9 mouse cellular contexts compared by ENCODE assay signal in the genomic region with DNA sequence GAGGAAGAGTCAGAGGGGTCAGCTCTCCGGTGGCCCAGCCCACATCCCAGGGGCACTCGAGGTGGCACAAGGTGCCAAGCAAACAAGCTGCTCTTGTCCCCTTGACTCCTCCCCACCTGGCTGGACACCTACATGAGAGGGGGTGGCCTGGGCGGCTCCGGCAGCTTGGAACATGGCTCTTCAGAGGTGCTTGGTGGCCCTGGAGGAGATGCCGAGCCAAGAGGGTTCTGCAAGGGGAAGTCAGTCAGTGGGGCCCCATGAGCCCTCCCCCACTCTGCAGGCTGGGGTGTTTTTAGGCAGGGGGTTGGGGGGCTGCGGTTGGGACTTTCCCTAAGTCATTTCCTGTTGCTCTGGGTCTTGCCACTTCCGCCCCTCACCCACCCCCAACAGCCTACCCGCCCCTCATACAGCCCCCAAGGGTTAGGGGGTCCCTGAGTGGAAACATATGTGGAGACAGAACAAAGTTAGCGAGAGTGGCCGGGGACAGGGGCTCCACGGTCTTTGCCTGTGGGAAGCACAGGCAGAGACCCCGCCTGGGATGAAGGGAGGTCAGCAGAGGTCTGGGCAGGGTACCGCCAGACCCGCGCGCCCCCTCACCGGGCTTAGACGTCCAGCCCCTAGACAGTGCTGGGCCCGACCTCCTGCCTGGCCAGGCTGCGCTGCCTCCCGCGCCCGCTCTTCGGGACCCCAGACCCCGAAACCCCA. TPM values are rescaled to one million over a fixed set of nuclear protein-coding genes. Genes with fewer than 3 reads are reported as not detected.
DNase-seq lines count a peak whose midpoint lies in the region; ATAC-seq lines count a peak whose summit lies in the region.
"Had no signal": no experiment of that assay in that cellular context is flagged by ENCODE, and none has a peak within 500 bp of the region (broad histone marks: within the 10 kb centered on the region; RNA-seq: fewer than 3 reads in every experiment).

No protein-coding gene starts in this region.

- peak overlapping the region; percentile 96 for H3K9ac ChIP-seq in heart, embryonic 13.5 days
- peak overlapping the region; percentile 91 for H3K9ac ChIP-seq in kidney, embryonic 15.5 days
- peak overlapping the region; percentile 94 for H3K9ac ChIP-seq in lung, embryonic 15.5 days
- H3K9ac ChIP-seq in neural tube, embryonic 15.5 days (replicated peaks): peak overlapping the region; percentile 89

- peak; percentile 58 for DNase-seq in right cerebral cortex, postnatal 25 days
- no peak for DNase-seq in right cerebral cortex, adult 18-20 months
- peak; percentile 48 to 49 for DNase-seq in cerebellum, postnatal 14 days
- DNase-seq in c-Kit-positive CD71-positive TER-119-positive erythroid progenitor cells, embryonic 14.5 days (ENCODE audit: low spot score): no peak

- peak overlapping the region; percentile 87 for H3K4me3 ChIP-seq in heart, embryonic 13.5 days
- H3K4me3 ChIP-seq in kidney, embryonic 15.5 days (replicated peaks): peak overlapping the region; percentile 94
- peak overlapping the region; percentile 94 for H3K4me3 ChIP-seq in lung, embryonic 15.5 days
- H3K4me3 ChIP-seq in neural tube, embryonic 15.5 days (replicated peaks): peak overlapping the region; percentile 77

- no peaks in the 10 kb centered on the region for H3K27me3 ChIP-seq in heart, embryonic 13.5 days (replicated peaks)
- no peaks in the 10 kb centered on the region for H3K27me3 ChIP-seq in kidney, embryonic 15.5 days
- H3K27me3 ChIP-seq in lung, embryonic 15.5 days: no peaks in the 10 kb centered on the region
- no peaks in the 10 kb centered on the region for H3K27me3 ChIP-seq in neural tube, embryonic 15.5 days (replicated peaks)

- WGBS in heart, embryonic 13.5 days: 1% methylated on average over 25 of the region's 25 CpGs
- WGBS in kidney, embryonic 15.5 days: 0% methylated on average over 21 of the region's 25 CpGs
- WGBS in lung, embryonic 15.5 days: under 1% methylated on average over 25 of the region's 25 CpGs
- 2% methylated on average over 18 of the region's 25 CpGs for WGBS in neural tube, embryonic 15.5 days

- H3K36me3 ChIP-seq in heart, embryonic 13.5 days: peaks cover 58% of the 10 kb centered on the region
- peaks cover 48% of the 10 kb centered on the region for H3K36me3 ChIP-seq in kidney, embryonic 15.5 days
- peaks cover 41% of the 10 kb centered on the region for H3K36me3 ChIP-seq in lung, embryonic 15.5 days
- peaks cover 37% of the 10 kb centered on the region for H3K36me3 ChIP-seq in neural tube, embryonic 15.5 days

- H3K9me3 ChIP-seq in heart, embryonic 13.5 days: no peaks in the 10 kb centered on the region
- no peaks in the 10 kb centered on the region for H3K9me3 ChIP-seq in kidney, embryonic 15.5 days (replicated peaks)
- H3K9me3 ChIP-seq in lung, embryonic 15.5 days: no peaks in the 10 kb centered on the region
- no peaks in the 10 kb centered on the region for H3K9me3 ChIP-seq in neural tube, embryonic 15.5 days (replicated peaks)

- peaks cover 33% of the 10 kb centered on the region for H3K4me1 ChIP-seq in heart, embryonic 13.5 days
- peaks cover 36% of the 10 kb centered on the region for H3K4me1 ChIP-seq in kidney, embryonic 15.5 days
- peaks cover 29% of the 10 kb centered on the region for H3K4me1 ChIP-seq in lung, embryonic 15.5 days
- peaks cover 45% of the 10 kb centered on the region for H3K4me1 ChIP-seq in neural tube, embryonic 15.5 days

- H3K27ac ChIP-seq in heart, embryonic 13.5 days (replicated peaks): peak overlapping the region; percentile 92
- H3K27ac ChIP-seq in kidney, embryonic 15.5 days: peak overlapping the region; percentile 96
- H3K27ac ChIP-seq in lung, embryonic 15.5 days: peak overlapping the region; percentile 92
- peak overlapping the region; percentile 98 for H3K27ac ChIP-seq in neural tube, embryonic 15.5 days (replicated peaks)

- H3K4me2 ChIP-seq in heart, embryonic 13.5 days: peak overlapping the region; percentile 93
- H3K4me2 ChIP-seq in kidney, embryonic 15.5 days: peak overlapping the region; percentile 91
- H3K4me2 ChIP-seq in lung, embryonic 15.5 days: peak overlapping the region; percentile 75
- H3K4me2 ChIP-seq in neural tube, embryonic 15.5 days: peak overlapping the region; percentile 89

- peak; percentile 10; the same call in 1 of the 2 replicates for ATAC-seq in heart, embryonic 13.5 days (ENCODE audit: extremely low read depth, insufficient number of reproducible peaks, low FRiP score, low TSS enrichment)
- peak; percentile 66 for ATAC-seq in kidney, embryonic 15.5 days (replicated peaks; ENCODE audit: low FRiP score)
- ATAC-seq in lung, embryonic 15.5 days (ENCODE audit: borderline replicate concordance, extremely low read depth, low FRiP score, low TSS enrichment): peak; percentile 49
- ATAC-seq in neural tube, embryonic 15.5 days (ENCODE audit: low FRiP score): peak; percentile 52

RNA-seq across cellular contexts. Expression of gene Gm10840, which starts 1.3 kb away (rescaled TPM):
- polyA plus RNA-seq in heart, embryonic 13.5 days (2015; fragmentation: Nextera tagmentation; extraction: Ambion mirVana): not detected in 2 replicates
- not detected in 2 replicates for polyA plus RNA-seq in kidney, embryonic 15.5 days (2015; fragmentation: Nextera tagmentation; extraction: Ambion mirVana)
- polyA plus RNA-seq in lung, embryonic 15.5 days (2015; fragmentation: Nextera tagmentation; extraction: Ambion mirVana): not detected in 2 replicates
- polyA plus RNA-seq in neural tube, embryonic 15.5 days (2015; fragmentation: Nextera tagmentation; extraction: Ambion mirVana): not detected in 2 replicates
- polyA plus RNA-seq: frontal cortex, adult 2 months had no signal

RNA-seq across cellular contexts. Expression of gene Limd2, which starts 1.3 kb away (rescaled TPM):
- polyA plus RNA-seq in heart, embryonic 13.5 days (2015; fragmentation: Nextera tagmentation; extraction: Ambion mirVana): 119 TPM in 2 replicates
- polyA plus RNA-seq in kidney, embryonic 15.5 days (2015; fragmentation: Nextera tagmentation; extraction: Ambion mirVana): 201 and 217 TPM in 2 replicates
- 237 and 246 TPM in 2 replicates for polyA plus RNA-seq in lung, embryonic 15.5 days (2015; fragmentation: Nextera tagmentation; extraction: Ambion mirVana)
- 148 and 172 TPM in 2 replicates for polyA plus RNA-seq in neural tube, embryonic 15.5 days (2015; fragmentation: Nextera tagmentation; extraction: Ambion mirVana)

RNA-seq across cellular contexts. Expression of gene Strada, which starts 42.6 kb away (rescaled TPM):
- polyA plus RNA-seq in heart, embryonic 13.5 days (2015; fragmentation: Nextera tagmentation; extraction: Ambion mirVana): 18.9 and 20.4 TPM in 2 replicates
- polyA plus RNA-seq in kidney, embryonic 15.5 days (2015; fragmentation: Nextera tagmentation; extraction: Ambion mirVana): 28.6 and 31.5 TPM in 2 replicates
- polyA plus RNA-seq in lung, embryonic 15.5 days (2015; fragmentation: Nextera tagmentation; extraction: Ambion mirVana): 24.3 and 25.1 TPM in 2 replicates
- polyA plus RNA-seq in neural tube, embryonic 15.5 days (2015; fragmentation: Nextera tagmentation; extraction: Ambion mirVana): 29.2 and 30.7 TPM in 2 replicates

RNA-seq across cellular contexts. Expression of gene Ccdc47, which starts 56.8 kb away (rescaled TPM):
- polyA plus RNA-seq in heart, embryonic 13.5 days (2015; fragmentation: Nextera tagmentation; extraction: Ambion mirVana): 79.6 and 81.5 TPM in 2 replicates
- polyA plus RNA-seq in kidney, embryonic 15.5 days (2015; fragmentation: Nextera tagmentation; extraction: Ambion mirVana): 85.4 and 89.5 TPM in 2 replicates
- 80.2 and 88.7 TPM in 2 replicates for polyA plus RNA-seq in lung, embryonic 15.5 days (2015; fragmentation: Nextera tagmentation; extraction: Ambion mirVana)
- 96.2 and 98.3 TPM in 2 replicates for polyA plus RNA-seq in neural tube, embryonic 15.5 days (2015; fragmentation: Nextera tagmentation; extraction: Ambion mirVana)

RNA-seq across cellular contexts. Expression of gene Ddx42, which starts 57.4 kb away (rescaled TPM):
- 43.5 and 46.7 TPM in 2 replicates for polyA plus RNA-seq in heart, embryonic 13.5 days (2015; fragmentation: Nextera tagmentation; extraction: Ambion mirVana)
- 75.9 and 77.8 TPM in 2 replicates for polyA plus RNA-seq in kidney, embryonic 15.5 days (2015; fragmentation: Nextera tagmentation; extraction: Ambion mirVana)
- 69.8 and 72.7 TPM in 2 replicates for polyA plus RNA-seq in lung, embryonic 15.5 days (2015; fragmentation: Nextera tagmentation; extraction: Ambion mirVana)
- polyA plus RNA-seq in neural tube, embryonic 15.5 days (2015; fragmentation: Nextera tagmentation; extraction: Ambion mirVana): 75.0 and 77.6 TPM in 2 replicates

Comparison
In these comparisons a context has a peak if more than half of its experiments do, and no peak if none do; other contexts are left out.
1. DNase-seq: peak in right cerebral cortex, postnatal 25 days (single experiment) and cerebellum, postnatal 14 days (2 of 2); none in right cerebral cortex, adult 18-20 months (single experiment) and c-Kit-positive CD71-positive TER-119-positive erythroid progenitor cells, embryonic 14.5 days (single experiment).
2. ATAC-seq: peak in every context shown above with its lines; median percentile 66 in kidney, embryonic 15.5 days; 52 in neural tube, embryonic 15.5 days; 49 in lung, embryonic 15.5 days; 10 in heart, embryonic 13.5 days.
3. Peak in every context shown above with its lines, with median percentiles within 50 percentile points of each other: H3K27ac ChIP-seq, H3K4me2 ChIP-seq, H3K4me3 ChIP-seq and H3K9ac ChIP-seq.